Mouse (Mus musculus): ENCODE results near the gene Cobll1. TPM values are rescaled to one million over a fixed set of nuclear protein-coding genes. Genes with fewer than 3 reads are reported as not detected.

Gene Cobll1
- polyA plus RNA-seq, 1 experiment from 2014 or later = 21.7 TPM

GRCm38 (mm10) chr2:65228426-65228825 is 10.8 kb downstream of the Cobll1 start:
- 47% methylated on average over 7 of the region's 7 CpGs for WGBS
- H3K4me3 ChIP-seq (replicated peaks) = no peak overlapping the region
- no peak overlapping the region for H3K9ac ChIP-seq
- peaks cover 23% of the 10 kb centered on the region for H3K4me1 ChIP-seq
- no peak overlapping the region for H3K27ac ChIP-seq
- no peaks in the 10 kb centered on the region for H3K27me3 ChIP-seq
- H3K4me2 ChIP-seq = no peak overlapping the region
- no peak for ATAC-seq (replicated peaks; ENCODE audit: low FRiP score)
- no peaks in the 10 kb centered on the region for H3K9me3 ChIP-seq (replicated peaks)
- H3K36me3 ChIP-seq = no peaks in the 10 kb centered on the region

GRCm38 (mm10) chr2:65227898-65228290 is 11.3 kb downstream of the Cobll1 start:
- H3K4me2 ChIP-seq = no peak overlapping the region
- H3K4me1 ChIP-seq = peaks cover 28% of the 10 kb centered on the region
- H3K27ac ChIP-seq = no peak overlapping the region
- no peak overlapping the region for H3K4me3 ChIP-seq (replicated peaks)
- no peaks in the 10 kb centered on the region for H3K9me3 ChIP-seq (replicated peaks)
- WGBS = 73% methylated on average over 2 of the region's 2 CpGs
- H3K9ac ChIP-seq = no peak overlapping the region
- no peaks in the 10 kb centered on the region for H3K36me3 ChIP-seq
- no peaks in the 10 kb centered on the region for H3K27me3 ChIP-seq
- ATAC-seq (replicated peaks; ENCODE audit: low FRiP score) = no peak

- Histone ChIP-seq H3K9ac (no peak overlapping the region), H3K27ac (no peak overlapping the region), H3K4me2 (no peak overlapping the region), H3K36me3 (no peaks in the 10 kb centered on the region), H3K4me1 (peaks cover 33% of the 10 kb centered on the region), H3K27me3 (no peaks in the 10 kb centered on the region), H3K4me3 (replicated peaks) (no peak overlapping the region), H3K9me3 (replicated peaks) (no peaks in the 10 kb centered on the region)
- 77% methylated on average over 6 of the region's 6 CpGs for WGBS
- no peak for ATAC-seq (replicated peaks; ENCODE audit: low FRiP score)
These were observed 11.9 kb downstream of the Cobll1 start for GRCm38 (mm10) chr2:65227154-65227897.

- Histone ChIP-seq H3K9ac (no peak overlapping the region), H3K36me3 (no peaks in the 10 kb centered on the region), H3K4me1 (peaks cover 42% of the 10 kb centered on the region), H3K4me3 (replicated peaks) (no peak overlapping the region), H3K27ac (no peak overlapping the region), H3K9me3 (replicated peaks) (no peaks in the 10 kb centered on the region), H3K4me2 (no peak overlapping the region), H3K27me3 (no peaks in the 10 kb centered on the region)
- 87% methylated on average over 4 of the region's 4 CpGs for WGBS
- ATAC-seq (replicated peaks; ENCODE audit: low FRiP score) = no peak
These were observed 12.7 kb downstream of the Cobll1 start for GRCm38 (mm10) chr2:65226494-65226893.

- Histone ChIP-seq H3K27ac (0 out of 2 replicates have a peak overlapping the region, but pooled peaks have one; percentile 41), H3K27me3 (no peaks in the 10 kb centered on the region), H3K9me3 (replicated peaks) (no peaks in the 10 kb centered on the region), H3K9ac (no peak overlapping the region), H3K4me1 (peaks cover 50% of the 10 kb centered on the region), H3K4me2 (no peak overlapping the region), H3K4me3 (replicated peaks) (no peak overlapping the region), H3K36me3 (no peaks in the 10 kb centered on the region)
- ATAC-seq (replicated peaks; ENCODE audit: low FRiP score) = no peak
- WGBS = 49% methylated on average over 12 of the region's 12 CpGs
These were observed 15.1 kb downstream of the Cobll1 start for GRCm38 (mm10) chr2:65223956-65224735.

GRCm38 (mm10) chr2:65223012-65223411 is 16.2 kb downstream of the Cobll1 start:
- no peaks in the 10 kb centered on the region for H3K27me3 ChIP-seq
- no peak overlapping the region for H3K4me2 ChIP-seq
- H3K36me3 ChIP-seq = no peaks in the 10 kb centered on the region
- WGBS = 79% methylated on average over 8 of the region's 8 CpGs
- ATAC-seq (replicated peaks; ENCODE audit: low FRiP score) = no peak
- peaks cover 47% of the 10 kb centered on the region for H3K4me1 ChIP-seq
- H3K27ac ChIP-seq = peak overlapping the region; percentile 62; the same call in 1 of the 2 replicates
- H3K9me3 ChIP-seq (replicated peaks) = no peaks in the 10 kb centered on the region
- no peak overlapping the region for H3K4me3 ChIP-seq (replicated peaks)
- H3K9ac ChIP-seq = no peak overlapping the region

- no peaks in the 10 kb centered on the region for H3K36me3 ChIP-seq
- WGBS = 60% methylated on average over 2 of the region's 2 CpGs
- H3K9me3 ChIP-seq (replicated peaks) = no peaks in the 10 kb centered on the region
- no peak overlapping the region for H3K9ac ChIP-seq
- no peak overlapping the region for H3K4me3 ChIP-seq (replicated peaks)
- peak overlapping the region; percentile 62 for H3K27ac ChIP-seq
- H3K4me2 ChIP-seq = no peak overlapping the region
- peaks cover 58% of the 10 kb centered on the region for H3K4me1 ChIP-seq
- no peak for ATAC-seq (replicated peaks; ENCODE audit: low FRiP score)
- no peaks in the 10 kb centered on the region for H3K27me3 ChIP-seq
These were observed 17.6 kb downstream of the Cobll1 start for GRCm38 (mm10) chr2:65221646-65222045.

- H3K4me1 ChIP-seq = peaks cover 61% of the 10 kb centered on the region
- no peak overlapping the region for H3K4me3 ChIP-seq (replicated peaks)
- no peak overlapping the region for H3K9ac ChIP-seq
- ATAC-seq (replicated peaks; ENCODE audit: low FRiP score) = no peak
- peak overlapping the region; percentile 56 for H3K27ac ChIP-seq
- no peaks in the 10 kb centered on the region for H3K36me3 ChIP-seq
- H3K4me2 ChIP-seq = no peak overlapping the region
- WGBS = 83% methylated on average over 1 of the region's 1 CpGs
- H3K9me3 ChIP-seq (replicated peaks) = no peaks in the 10 kb centered on the region
- no peaks in the 10 kb centered on the region for H3K27me3 ChIP-seq
These were observed 18.6 kb downstream of the Cobll1 start for GRCm38 (mm10) chr2:65220563-65220962.

- H3K9ac ChIP-seq = no peak overlapping the region
- H3K27me3 ChIP-seq = no peaks in the 10 kb centered on the region
- WGBS = 64% methylated on average over 11 of the region's 11 CpGs
- peak; percentile 61; the same call in 1 of the 2 replicates for ATAC-seq (replicated peaks; ENCODE audit: low FRiP score)
- H3K27ac ChIP-seq = peak overlapping the region; percentile 83
- no peaks in the 10 kb centered on the region for H3K9me3 ChIP-seq (replicated peaks)
- peak overlapping the region; percentile 34 for H3K4me2 ChIP-seq
- no peak overlapping the region for H3K4me3 ChIP-seq (replicated peaks)
- no peaks in the 10 kb centered on the region for H3K36me3 ChIP-seq
- H3K4me1 ChIP-seq = peaks cover 61% of the 10 kb centered on the region
These were observed 19.6 kb downstream of the Cobll1 start for GRCm38 (mm10) chr2:65219375-65220135.

GRCm38 (mm10) chr2:65218318-65218717 is 20.9 kb downstream of the Cobll1 start:
- Histone ChIP-seq H3K27ac (peak overlapping the region; percentile 82), H3K27me3 (no peaks in the 10 kb centered on the region)

GRCm38 (mm10) chr2:65217677-65218076 is 21.5 kb downstream of the Cobll1 start:
- no peak overlapping the region for H3K9ac ChIP-seq
- no peaks in the 10 kb centered on the region for H3K27me3 ChIP-seq
- no peaks in the 10 kb centered on the region for H3K36me3 ChIP-seq
- H3K4me3 ChIP-seq (replicated peaks) = no peak overlapping the region
- H3K27ac ChIP-seq = peak overlapping the region; percentile 82
- peaks cover 52% of the 10 kb centered on the region for H3K4me1 ChIP-seq
- 62% methylated on average over 6 of the region's 6 CpGs for WGBS
- H3K4me2 ChIP-seq = no peak overlapping the region
- H3K9me3 ChIP-seq (replicated peaks) = no peaks in the 10 kb centered on the region
- peak; percentile 30; the same call in 1 of the 2 replicates for ATAC-seq (replicated peaks; ENCODE audit: low FRiP score)

More at GRCm38 (mm10) chr2:65218318-65218717, 20.9 kb downstream of the Cobll1 start:
- H3K9ac ChIP-seq = no peak overlapping the region
- 83% methylated on average over 9 of the region's 9 CpGs for WGBS
- H3K36me3 ChIP-seq = no peaks in the 10 kb centered on the region
- no peak overlapping the region for H3K4me3 ChIP-seq (replicated peaks)
- 0 out of 2 replicates have a peak, but pooled peaks have one; percentile 0 for ATAC-seq (replicated peaks; ENCODE audit: low FRiP score)
- peaks cover 58% of the 10 kb centered on the region for H3K4me1 ChIP-seq
- H3K9me3 ChIP-seq (replicated peaks) = no peaks in the 10 kb centered on the region
- no peak overlapping the region for H3K4me2 ChIP-seq

GRCm38 (mm10) chr2:65216163-65216562 is 23.0 kb downstream of the Cobll1 start:
- Histone ChIP-seq H3K36me3 (no peaks in the 10 kb centered on the region), H3K4me2 (no peak overlapping the region), H3K27me3 (no peaks in the 10 kb centered on the region), H3K9ac (no peak overlapping the region), H3K4me1 (peaks cover 40% of the 10 kb centered on the region), H3K4me3 (replicated peaks) (no peak overlapping the region), H3K27ac (no peak overlapping the region), H3K9me3 (replicated peaks) (no peaks in the 10 kb centered on the region)
- no peak for ATAC-seq (replicated peaks; ENCODE audit: low FRiP score)

Data from kidney, embryonic 15.5 days (tissue).